Mouse (Mus musculus) layer of hippocampus, adult 18-20 months (tissue): ENCODE results near the gene Uso1. TPM values are rescaled to one million over a fixed set of nuclear protein-coding genes. Genes with fewer than 3 reads are reported as not detected.
A peak's percentile ranks its signal among the peaks of the same experiment; 100 is the strongest.

Source experiments
- DNase-seq, 2 experiments: peaks; one replicate each; pipeline ENCODE4 v3.0.0; 2022; ENCODE audit warnings: low spot score in 2 of 2
- long read RNA-seq: library from polyadenylated mRNA; stranded (forward); transcript quantifications from one replicate; pipeline ENCODE4 v2.0.0, GENCODE M21; 2021
- total RNA-seq, 2 experiments: library from RNA; stranded (reverse); gene quantifications; 2 replicates each; pipeline ENCODE4 v1.2.3; 2021

The Uso1 gene
- 10 to 100 TPM; 80.8 to 82.3 TPM for total RNA-seq
- long read RNA-seq, transcript Uso1-201 (24 exons, 3,898 nt) = major isoform, 102 of 121 reads
- long read RNA-seq, partial matches to known transcripts = 5 of 121 reads
- long read RNA-seq, other reads (novel, unspliced or antisense) = 13 of 121 reads

- peak; percentile 97 to 99 for DNase-seq
Measured at GRCm38 (mm10) chr5:92137239-92138046, at the start of gene Uso1. Gene Uso1 (plus strand): TSS chr5:92137938.

DNA sequence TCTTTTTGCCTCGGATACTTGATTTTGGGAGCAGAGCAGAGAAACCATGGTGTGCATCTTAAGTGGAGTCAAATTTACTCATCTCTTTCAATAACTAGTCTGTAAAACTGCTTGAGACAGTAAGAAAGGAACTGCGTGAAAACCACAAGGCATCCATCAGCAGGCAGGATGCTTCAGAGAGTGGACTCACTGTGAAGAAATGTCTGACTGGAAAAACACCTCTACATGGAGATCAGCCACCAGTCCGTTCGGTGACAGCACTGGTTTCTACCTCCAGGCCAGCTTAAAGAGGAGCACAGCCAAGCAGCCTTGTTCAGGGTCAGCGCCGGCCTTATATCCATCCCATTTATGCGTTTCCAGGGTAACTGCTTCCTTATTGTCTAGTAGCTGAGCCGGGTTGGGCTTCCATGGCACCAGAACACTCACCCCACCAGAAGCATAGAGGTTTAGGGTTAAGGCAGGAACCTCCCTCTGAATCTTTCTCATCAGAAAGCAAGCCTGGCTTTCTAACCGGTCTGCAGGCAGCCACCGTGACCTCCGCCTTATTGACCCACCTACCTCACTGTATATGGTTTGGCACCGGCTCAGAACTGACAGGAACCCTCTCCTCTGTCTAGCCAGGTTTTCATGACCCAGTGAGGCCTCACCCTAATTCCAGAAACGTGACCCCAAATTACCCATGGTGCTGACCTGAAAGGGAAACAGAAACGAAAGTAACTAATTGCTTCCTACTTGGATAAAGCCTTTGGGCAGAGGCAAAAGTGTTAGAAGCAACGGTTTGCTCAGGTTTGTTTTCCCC lies 44.3 kb upstream of the Uso1 start:
- no peak for DNase-seq

DNA sequence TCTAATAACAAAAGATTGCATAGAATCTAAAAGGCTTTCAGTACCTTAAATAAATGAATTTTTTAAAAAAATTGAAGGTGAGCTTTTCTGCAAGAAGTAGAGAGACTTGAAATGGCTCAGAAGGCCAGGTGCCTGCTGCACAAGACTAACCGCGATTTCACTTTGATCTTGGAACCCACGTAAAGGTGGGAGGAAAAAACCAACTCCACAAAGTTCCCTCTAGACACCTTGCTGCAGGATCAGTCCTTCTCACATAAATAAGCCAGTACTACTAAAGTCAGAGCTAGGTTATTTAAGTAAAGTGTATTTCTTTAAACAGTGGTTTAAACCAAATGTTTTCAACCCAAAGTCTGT lies 43.7 kb upstream of the Uso1 start:
- no peak for DNase-seq

DNA sequence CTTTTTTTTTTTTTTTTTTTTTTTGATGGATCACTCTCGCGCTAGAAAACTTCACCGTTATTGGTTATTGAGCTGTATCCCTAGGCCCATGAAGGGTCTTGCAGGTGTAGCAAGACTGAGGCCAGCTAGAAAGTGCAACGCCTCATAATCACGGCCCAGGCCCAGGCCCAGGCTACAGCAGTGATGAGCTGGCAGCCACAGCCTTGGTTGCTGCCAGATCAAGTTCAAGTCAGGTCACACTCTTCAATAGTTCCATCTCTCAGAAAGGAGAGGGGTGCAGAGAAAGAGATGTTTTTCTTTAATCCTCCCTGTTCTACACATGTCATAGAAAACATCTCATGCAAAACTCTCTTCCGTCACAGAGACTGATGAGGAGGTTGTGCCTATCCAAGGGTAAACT lies 41.0 kb upstream of the Uso1 start:
- DNase-seq = no peak

DNA sequence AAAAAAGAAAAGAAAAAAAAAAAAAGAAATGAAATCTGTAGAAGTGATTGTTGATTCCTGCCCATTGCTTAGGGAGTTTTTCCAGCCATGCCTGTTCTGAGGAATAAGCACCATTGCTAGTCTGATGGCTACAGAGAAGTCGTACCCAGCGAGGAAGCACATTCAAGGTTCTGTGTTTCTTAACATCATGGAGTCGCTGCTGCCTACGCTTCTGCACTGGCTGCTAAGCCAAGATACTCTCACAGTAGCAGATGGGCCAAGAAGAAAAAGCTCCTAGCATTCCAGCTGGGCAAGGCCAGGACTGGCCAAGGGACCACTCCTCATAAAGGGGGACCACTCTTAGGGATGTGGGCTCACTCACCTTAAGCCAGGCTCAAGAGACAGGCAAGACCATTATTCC lies 40.0 kb upstream of the Uso1 start:
- no peak for DNase-seq

- DNase-seq = no peak
Measured at GRCm38 (mm10) chr5:92098351-92099109, 39.2 kb upstream of the Uso1 start.

- DNase-seq = no peak
Measured at GRCm38 (mm10) chr5:92101601-92102000, 36.1 kb upstream of the Uso1 start.

GRCm38 (mm10) chr5:92103062-92103461 lies 34.7 kb upstream of the Uso1 start:
- no peak for DNase-seq

- no peak for DNase-seq
Measured at GRCm38 (mm10) chr5:92103816-92104415, 33.8 kb upstream of the Uso1 start.

DNA sequence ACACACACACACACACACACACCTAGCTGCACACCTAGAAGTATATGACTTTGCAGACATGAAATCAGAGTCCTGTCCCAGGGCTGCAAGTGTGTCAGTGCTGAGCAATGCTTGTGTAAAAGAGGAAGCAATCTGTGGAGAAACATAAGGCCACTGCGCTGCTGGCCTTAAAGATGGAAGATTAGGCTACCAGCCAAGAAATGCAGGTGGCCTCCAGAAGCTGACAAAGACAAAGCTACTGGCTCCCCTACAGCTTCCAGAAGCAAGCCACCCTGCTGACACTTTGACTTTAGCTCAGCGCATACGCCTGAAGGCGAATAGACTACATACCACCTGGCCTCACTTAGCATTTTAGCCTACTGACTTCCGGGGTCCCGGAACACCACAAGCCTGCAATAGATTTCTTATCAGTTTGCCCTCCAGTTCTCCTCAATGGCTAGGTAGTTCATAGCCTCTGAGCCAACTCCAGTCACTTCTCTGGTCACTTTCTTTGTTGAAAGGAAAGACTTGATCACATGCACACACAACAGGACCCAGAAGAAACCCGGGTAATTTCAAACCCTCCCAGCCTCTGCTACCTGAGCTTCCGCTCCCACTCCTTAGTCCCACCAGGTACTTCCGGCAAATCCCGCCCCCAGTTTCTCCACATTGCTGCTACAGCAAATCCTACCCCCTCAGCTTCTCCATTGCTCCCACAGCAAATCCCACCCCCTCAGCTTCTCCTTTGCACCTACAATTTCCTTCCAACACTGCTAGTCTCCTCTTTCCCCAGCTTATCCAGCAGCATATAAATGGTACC lies 31.2 kb upstream of the Uso1 start:
- peak in 1 of 2 experiments; percentile 28 for DNase-seq

- DNase-seq = no peak
Measured at GRCm38 (mm10) chr5:92107282-92107681, 30.5 kb upstream of the Uso1 start.

DNA sequence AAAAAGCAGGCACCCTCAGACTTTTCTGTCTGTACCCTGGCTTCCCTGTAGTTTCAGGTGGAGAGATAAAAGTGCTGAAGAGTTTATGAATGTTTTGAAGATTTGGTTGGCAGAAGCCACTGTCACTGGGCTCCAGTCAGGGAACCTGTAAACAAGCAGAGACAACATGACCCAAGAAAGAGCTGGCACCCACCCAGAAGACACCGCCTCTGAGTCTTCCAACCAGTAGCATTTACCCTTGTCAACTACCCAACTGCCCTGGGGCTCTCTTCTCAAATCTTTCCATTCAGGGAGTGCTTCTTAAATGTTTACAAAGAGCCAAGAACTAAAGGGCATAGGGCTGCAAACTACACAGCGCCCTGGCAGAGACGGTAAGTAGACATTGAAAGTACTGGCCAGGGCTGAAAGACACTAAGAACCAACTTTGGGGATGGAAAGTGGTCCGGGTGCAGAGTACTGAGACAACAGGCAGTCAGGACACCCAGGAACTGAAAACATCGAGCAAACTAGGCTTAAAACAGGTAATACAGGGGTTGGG lies 26.9 kb upstream of the Uso1 start:
- no peak for DNase-seq

DNA sequence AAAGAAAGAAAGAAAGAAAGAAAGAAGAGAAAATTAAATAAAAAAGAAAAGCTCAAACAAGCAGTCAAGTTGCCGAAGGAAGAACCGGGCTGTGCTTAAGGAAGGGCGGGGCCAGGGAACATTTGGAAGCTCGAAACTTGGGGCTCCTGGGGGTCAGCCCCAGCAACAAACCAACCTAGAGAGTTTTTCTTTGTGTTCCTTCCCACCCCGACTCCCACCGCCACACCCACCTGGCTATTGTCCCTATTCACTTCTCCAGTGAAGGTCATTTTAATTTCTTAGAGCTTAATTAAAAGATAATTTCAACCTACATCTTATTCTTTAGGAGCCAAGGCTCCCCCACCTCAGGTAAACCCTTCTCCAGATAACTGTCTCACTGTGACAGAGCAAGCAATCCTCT lies 25.6 kb upstream of the Uso1 start:
- no peak for DNase-seq

GRCm38 (mm10) chr5:92112585-92112984 lies 25.2 kb upstream of the Uso1 start:
- DNase-seq = no peak

DNA sequence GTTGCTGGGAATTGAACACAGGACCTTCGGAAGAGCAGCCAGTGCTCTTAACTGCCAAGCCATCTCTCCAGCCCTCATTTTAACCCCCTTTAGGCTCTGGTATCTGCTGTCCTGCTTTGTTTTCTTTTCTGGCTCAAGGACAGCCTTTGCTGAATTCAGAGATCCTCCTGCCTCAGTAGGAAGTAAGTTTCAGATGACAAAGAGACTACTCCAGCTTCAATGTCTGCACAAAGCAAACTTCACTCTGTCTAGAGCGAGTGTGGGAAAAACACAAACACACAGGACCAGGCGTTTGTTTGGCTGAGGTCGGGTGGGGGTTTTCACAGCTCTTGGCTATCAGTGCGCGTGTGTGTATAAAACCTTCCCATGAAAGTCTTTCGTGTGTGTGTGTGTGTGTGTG lies 24.3 kb upstream of the Uso1 start:
- no peak for DNase-seq

- DNase-seq = no peak
Measured at GRCm38 (mm10) chr5:92114223-92114622, 23.5 kb upstream of the Uso1 start.

GRCm38 (mm10) chr5:92114939-92115338 lies 22.8 kb upstream of the Uso1 start:
- DNase-seq = no peak

- peak; percentile 56 to 61 for DNase-seq
Measured at GRCm38 (mm10) chr5:92117823-92118403, 19.8 kb upstream of the Uso1 start.

- no peak for DNase-seq
Measured at GRCm38 (mm10) chr5:92121636-92122035, 16.1 kb upstream of the Uso1 start.

DNA sequence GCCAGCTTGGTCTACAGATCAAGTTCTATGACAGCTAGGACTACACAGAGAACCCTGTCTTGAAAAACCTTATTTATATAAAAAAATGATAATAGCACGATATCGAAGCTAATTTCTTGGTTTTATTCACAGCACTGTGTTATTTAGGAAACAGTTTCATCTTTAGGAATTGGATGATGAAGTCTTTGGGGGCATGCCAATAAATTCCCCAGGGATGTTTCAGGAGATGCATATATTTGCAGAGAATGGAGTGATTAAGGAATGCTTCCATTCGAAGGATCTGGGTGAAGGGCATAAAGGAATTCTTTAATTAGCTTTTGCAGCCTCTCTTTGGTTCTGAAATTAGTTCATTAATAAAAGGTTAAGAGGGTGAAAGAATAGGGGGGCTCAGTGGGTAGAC lies 12.3 kb upstream of the Uso1 start:
- no peak for DNase-seq
